Mouse (Mus musculus) embryonic fibroblast, embryonic 13.5 days (primary cell): ENCODE measurements around the gene Zfp869.
A peak's percentile ranks its signal among the peaks of the same experiment; 100 is the strongest.

Experiments
- CTCF ChIP-seq: IDR thresholded peaks from 2 replicates; pipeline ENCODE4 v1.5.1; 2011; ENCODE audit warnings: mild to moderate bottlenecking, control low read depth, low read length, moderate library complexity, borderline replicate concordance; ENCODE audit not compliant: insufficient read depth
- POLR2A ChIP-seq: IDR thresholded peaks from 2 replicates; pipeline ENCODE4 v1.6.1; 2011; ENCODE audit warnings: low read depth, mild to moderate bottlenecking, control low read depth, low read length, moderate library complexity

- TF ChIP-seq CTCF (no peak), POLR2A (peak; percentile 97)
These were observed 39.3 kb upstream of the Zfp869 start, which contains the start of gene Zfp963 for GRCm38 (mm10) chr8:69749544-69750454.
